ENCODE assay signal across 29 mouse cellular contexts in the genomic region with DNA sequence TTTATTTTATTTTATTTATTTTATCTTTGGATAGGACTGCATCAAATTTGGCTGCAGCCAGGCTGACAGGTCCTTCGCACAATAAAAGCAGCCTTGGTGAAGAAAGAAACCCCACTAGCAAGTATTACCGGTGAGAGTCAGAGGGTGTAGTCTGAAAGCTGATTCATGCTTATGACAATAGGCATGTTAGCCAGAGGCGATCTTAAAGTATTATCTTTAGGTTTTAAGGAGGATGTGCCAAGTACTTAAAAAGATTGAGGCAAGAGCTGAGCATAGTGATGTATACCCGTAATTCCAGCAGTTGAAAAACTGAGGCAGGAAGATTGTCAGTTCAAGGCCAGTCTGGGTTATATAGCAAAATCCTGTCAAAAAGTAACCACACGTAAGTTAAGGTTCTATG. TPM values are rescaled to one million over a fixed set of nuclear protein-coding genes. Genes with fewer than 3 reads are reported as not detected.
A peak's percentile ranks its signal among the peaks of the same experiment; 100 is the strongest.
DNase-seq lines count a peak whose midpoint lies in the region; ATAC-seq lines count a peak whose summit lies in the region.
"Had no signal": no experiment of that assay in that cellular context is flagged by ENCODE, and none has a peak within 500 bp of the region (broad histone marks: within the 10 kb centered on the region; RNA-seq: fewer than 3 reads in every experiment).

No protein-coding gene starts in this region.

- no peak overlapping the region for H3K9ac ChIP-seq in heart, embryonic 12.5 days
- H3K9ac ChIP-seq in liver, embryonic 15.5 days: peak overlapping the region; percentile 3; the same call in 1 of the 2 replicates
- H3K9ac ChIP-seq: embryonic facial prominence, embryonic 12.5 days; hindbrain, embryonic 14.5 days; kidney, embryonic 15.5 days; lung, embryonic 14.5 days; midbrain, embryonic 15.5 days had no signal

- H3K4me3 ChIP-seq in heart, embryonic 12.5 days: no peak overlapping the region
- no peak overlapping the region for H3K4me3 ChIP-seq in liver, embryonic 15.5 days (replicated peaks)
- H3K4me3 ChIP-seq: embryonic facial prominence, embryonic 12.5 days; kidney, embryonic 15.5 days; left cerebral cortex, adult 2 months; midbrain, embryonic 10.5 days; midbrain, embryonic 15.5 days had no signal

- H3K27ac ChIP-seq in heart, embryonic 12.5 days (ENCODE audit: poor library complexity, severe bottlenecking): no peak overlapping the region
- H3K27ac ChIP-seq in liver, embryonic 15.5 days (replicated peaks): peak overlapping the region; percentile 91
- H3K27ac ChIP-seq: embryonic facial prominence, embryonic 12.5 days; hindbrain, embryonic 14.5 days; kidney, embryonic 15.5 days; left cerebral cortex, adult 2 months; midbrain, embryonic 10.5 days; midbrain, embryonic 15.5 days; stomach, postnatal 0 days had no signal

- 84% methylated on average over 5 of the region's 5 CpGs for WGBS in heart, embryonic 12.5 days
- 50% methylated on average over 5 of the region's 5 CpGs for WGBS in liver, embryonic 15.5 days (ENCODE audit: insufficient replicate concordance)

- H3K27me3 ChIP-seq in heart, embryonic 12.5 days (replicated peaks): no peaks in the 10 kb centered on the region
- no peaks in the 10 kb centered on the region for H3K27me3 ChIP-seq in liver, embryonic 15.5 days
- H3K27me3 ChIP-seq: embryonic facial prominence, embryonic 12.5 days; kidney, embryonic 15.5 days; midbrain, embryonic 15.5 days; Patski had no signal

- ATAC-seq in heart, embryonic 12.5 days (ENCODE audit: insufficient number of reproducible peaks, low FRiP score): peak; percentile 69; the same call in 1 of the 2 replicates
- ATAC-seq in liver, embryonic 15.5 days (ENCODE audit: insufficient read depth): peak; percentile 76
- ATAC-seq: forebrain, embryonic 14.5 days; intestine, postnatal 0 days; midbrain, embryonic 15.5 days; Patski had no signal

- intact Hi-C loops in heart, postnatal 14 days (cut with DNase I): no loop called here

- H3K9me3 ChIP-seq in heart, embryonic 12.5 days (replicated peaks): no peaks in the 10 kb centered on the region
- no peaks in the 10 kb centered on the region for H3K9me3 ChIP-seq in liver, embryonic 15.5 days (replicated peaks)
- H3K9me3 ChIP-seq: embryonic facial prominence, embryonic 12.5 days; G1E; kidney, embryonic 15.5 days; midbrain, embryonic 10.5 days; midbrain, embryonic 15.5 days had no signal

- no peak overlapping the region for H3K4me2 ChIP-seq in heart, embryonic 12.5 days
- peak overlapping the region; percentile 47 for H3K4me2 ChIP-seq in liver, embryonic 15.5 days
- H3K4me2 ChIP-seq: embryonic facial prominence, embryonic 12.5 days; hindbrain, embryonic 14.5 days; kidney, embryonic 15.5 days; lung, embryonic 14.5 days; midbrain, embryonic 15.5 days had no signal

- no peaks in the 10 kb centered on the region for H3K4me1 ChIP-seq in heart, embryonic 12.5 days (replicated peaks)
- H3K4me1 ChIP-seq in liver, embryonic 15.5 days (replicated peaks): peaks cover 24% of the 10 kb centered on the region
- H3K4me1 ChIP-seq: embryonic facial prominence, embryonic 12.5 days; kidney, embryonic 15.5 days; midbrain, embryonic 10.5 days; midbrain, embryonic 15.5 days had no signal

- peaks cover 61% of the 10 kb centered on the region for H3K36me3 ChIP-seq in heart, embryonic 12.5 days
- peaks cover 65% of the 10 kb centered on the region for H3K36me3 ChIP-seq in liver, embryonic 15.5 days (replicated peaks)

- DNase-seq in heart, postnatal 14 days: no peak
- DNase-seq in fat pad, adult 2 months (ENCODE audit: extremely low read depth, low read depth, low spot score): peak; percentile 71
- DNase-seq in spleen, adult 18-20 months: no peak
- DNase-seq in layer of hippocampus, postnatal 25 days (ENCODE audit: extremely low spot score in 1 of 2, low spot score in 1 of 2): no peak
- no peak for DNase-seq in left cerebral cortex, adult 9 months (ENCODE audit: low spot score in 2 of 2)
- DNase-seq: adrenal gland, postnatal 10 days; cerebellum, adult 11-12 months; cerebellum, adult 9-11 months; embryo, embryonic 11 days; kidney, postnatal 25 days; left cerebral cortex, postnatal 4 days; lung, embryonic 14.5 days; lung, postnatal 14 days; right cerebral cortex, postnatal 25 days; thymus, adult 18-20 months; thymus, postnatal 25 days had no signal

RNA-seq across cellular contexts. Expression of gene Gnl3, which starts 26.3 kb away (rescaled TPM):
- polyA plus RNA-seq in heart, embryonic 12.5 days (2016; fragmentation: Nextera tagmentation; extraction: Ambion mirVana): 75.3 and 79.5 TPM in 2 replicates
- 10 to 100 TPM; 25.1 to 25.4 TPM for total RNA-seq in heart, postnatal 14 days (2021)
- polyA plus RNA-seq in liver, embryonic 15.5 days (2015; fragmentation: Nextera tagmentation; extraction: Ambion mirVana): 63.6 and 63.9 TPM in 2 replicates
- 10 to 100 TPM; 36.0 to 57.6 TPM for total RNA-seq in layer of hippocampus, postnatal 25 days (2021)

RNA-seq across cellular contexts. Expression of gene Pbrm1, which starts 26.4 kb away (rescaled TPM):
- polyA plus RNA-seq in heart, embryonic 12.5 days (2016; fragmentation: Nextera tagmentation; extraction: Ambion mirVana): 124 and 134 TPM in 2 replicates
- total RNA-seq in heart, postnatal 14 days (2021): 10 to 100 TPM; 58.7 to 67.3 TPM
- polyA plus RNA-seq in liver, embryonic 15.5 days (2015; fragmentation: Nextera tagmentation; extraction: Ambion mirVana): 53.3 and 55.6 TPM in 2 replicates
- 10 to 100 TPM; 55.3 to 59.0 TPM for total RNA-seq in layer of hippocampus, postnatal 25 days (2021)

RNA-seq across cellular contexts. Expression of gene Spcs1, which starts 43.8 kb away (rescaled TPM):
- 368 and 374 TPM in 2 replicates for polyA plus RNA-seq in heart, embryonic 12.5 days (2016; fragmentation: Nextera tagmentation; extraction: Ambion mirVana)
- total RNA-seq in heart, postnatal 14 days (2021): 100 to 1,000 TPM; 146 to 149 TPM
- polyA plus RNA-seq in liver, embryonic 15.5 days (2015; fragmentation: Nextera tagmentation; extraction: Ambion mirVana): 230 and 264 TPM in 2 replicates
- total RNA-seq in layer of hippocampus, postnatal 25 days (2021): 100 to 1,000 TPM; 171 to 189 TPM

RNA-seq across cellular contexts. Expression of gene Glt8d1, which starts 44.1 kb away (rescaled TPM):
- polyA plus RNA-seq in heart, embryonic 12.5 days (2016; fragmentation: Nextera tagmentation; extraction: Ambion mirVana): 55.8 and 57.1 TPM in 2 replicates
- total RNA-seq in heart, postnatal 14 days (2021): 10 to 100 TPM; 23.6 to 25.7 TPM
- 15.1 and 17.1 TPM in 2 replicates for polyA plus RNA-seq in liver, embryonic 15.5 days (2015; fragmentation: Nextera tagmentation; extraction: Ambion mirVana)
- total RNA-seq in layer of hippocampus, postnatal 25 days (2021): 10 to 100 TPM; 35.7 to 49.0 TPM
